8 mouse cellular contexts compared by ENCODE assay signal in the genomic region with DNA sequence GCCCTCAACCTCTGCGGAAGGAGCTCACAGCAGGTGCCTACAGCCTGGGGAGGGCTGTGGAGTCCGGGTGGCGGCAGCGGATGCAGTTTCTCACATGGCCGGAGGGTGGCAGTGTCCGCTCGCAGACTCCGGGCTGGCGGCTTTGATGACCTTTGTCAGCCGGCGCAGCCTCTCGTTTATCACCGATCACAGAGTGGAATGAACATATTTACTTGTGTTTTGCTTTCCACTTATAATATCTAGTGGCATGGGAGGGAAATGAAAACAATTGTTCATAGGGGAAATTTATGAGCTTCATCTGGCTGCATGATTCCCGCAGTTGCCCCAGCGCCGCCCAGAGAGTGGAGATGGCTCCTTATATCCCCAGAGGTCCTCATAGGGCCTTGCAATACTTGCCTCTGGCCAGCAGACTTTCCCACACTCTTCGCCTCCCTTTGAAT.
DNase-seq lines count a peak whose midpoint lies in the region; ATAC-seq and TF ChIP-seq lines count a peak whose summit lies in the region.

No protein-coding gene starts in this region.

- H3K27me3 ChIP-seq in embryonic facial prominence, embryonic 11.5 days (ENCODE audit: control insufficient read depth, insufficient read depth, low read length), result no peaks in the 10 kb centered on the region; the same call in 1 of the 2 replicates
- no peaks in the 10 kb centered on the region for H3K27me3 ChIP-seq in myocyte (ENCODE audit: control insufficient read depth, insufficient read depth, insufficient read length)
- H3K27me3 ChIP-seq in stomach, embryonic 16.5 days (ENCODE audit: control insufficient read depth, insufficient read depth, low read length), result no peaks in the 10 kb centered on the region

- 4% methylated on average over 17 of the region's 17 CpGs for WGBS in embryonic facial prominence, embryonic 11.5 days
- WGBS in stomach, embryonic 16.5 days, result 6% methylated on average over 17 of the region's 17 CpGs

- no peaks in the 10 kb centered on the region for H3K4me1 ChIP-seq in embryonic facial prominence, embryonic 11.5 days (ENCODE audit: control insufficient read depth, insufficient read depth, low read length)
- 0 out of 2 replicates have a peak, but pooled peaks cover 4% of the 10 kb centered on the region for H3K4me1 ChIP-seq in stomach, embryonic 16.5 days (ENCODE audit: control insufficient read depth, insufficient read depth, low read length)

- no peak for ATAC-seq in embryonic facial prominence, embryonic 11.5 days (replicated peaks; ENCODE audit: insufficient number of reproducible peaks, low FRiP score, low TSS enrichment, low read depth)
- no peak for ATAC-seq in stomach, embryonic 16.5 days (ENCODE audit: insufficient read depth, low FRiP score)

- no peaks in the 10 kb centered on the region for H3K9me3 ChIP-seq in embryonic facial prominence, embryonic 11.5 days (replicated peaks; ENCODE audit: control insufficient read depth, low read length)
- no peaks in the 10 kb centered on the region for H3K9me3 ChIP-seq in stomach, embryonic 16.5 days (replicated peaks; ENCODE audit: control insufficient read depth, low read length)

- H3K79me2 ChIP-seq in myocyte (ENCODE audit: control insufficient read depth, insufficient read depth), result no peaks in the 10 kb centered on the region

- H3K36me3 ChIP-seq in embryonic facial prominence, embryonic 11.5 days (replicated peaks; ENCODE audit: control insufficient read depth, insufficient read depth, low read depth, low read length), result no peaks in the 10 kb centered on the region
- H3K36me3 ChIP-seq in myocyte (ENCODE audit: control insufficient read depth, insufficient read depth), result no peaks in the 10 kb centered on the region
- H3K36me3 ChIP-seq in stomach, embryonic 16.5 days (ENCODE audit: control insufficient read depth, insufficient read depth, low read length), result no peaks in the 10 kb centered on the region

- no peak overlapping the region for H3K4me2 ChIP-seq in embryonic facial prominence, embryonic 11.5 days (ENCODE audit: low read depth, low read length)
- H3K4me2 ChIP-seq in myocyte (ENCODE audit: low read depth), result peak overlapping the region; percentile 66
- peak overlapping the region; percentile 31 for H3K4me2 ChIP-seq in stomach, embryonic 16.5 days (ENCODE audit: low read depth, low read length)

- TF ChIP-seq POLR2A in myocyte (IDR thresholded peaks at IDR 0.05; ENCODE audit: insufficient read length, low read depth), result no peak

- H3ac ChIP-seq in myocyte (ENCODE audit: control insufficient read depth, insufficient read length), result no peak overlapping the region

- DNase-seq in 3T3-L1 (ENCODE audit: low read depth, low spot score) (peak; percentile 42), liver (peak; percentile 54)
- peak; percentile 75 to 77 for DNase-seq in adrenal gland, postnatal 36 days
- DNase-seq in embryonic facial prominence, embryonic 11.5 days (ENCODE audit: low spot score), result peak; percentile 78
- DNase-seq in heart, adult 9 months (ENCODE audit: low spot score in 2 of 2), result peak; percentile 12 to 34
- peak; percentile 23 to 57 for DNase-seq in kidney, adult 8-10 months

- H3K4me3 ChIP-seq in embryonic facial prominence, embryonic 11.5 days (ENCODE audit: low read depth, low read length), result no peak overlapping the region
- no peak overlapping the region for H3K4me3 ChIP-seq in myocyte
- 0 out of 2 replicates have a peak overlapping the region, but pooled peaks have one; percentile 14 for H3K4me3 ChIP-seq in stomach, embryonic 16.5 days (replicated peaks; ENCODE audit: low read length)

- H3K9ac ChIP-seq in embryonic facial prominence, embryonic 11.5 days (replicated peaks; ENCODE audit: low read length), result no peak overlapping the region
- no peak overlapping the region for H3K9ac ChIP-seq in stomach, embryonic 16.5 days (ENCODE audit: low read length)

- no peak overlapping the region for H3K27ac ChIP-seq in embryonic facial prominence, embryonic 11.5 days (replicated peaks; ENCODE audit: low read depth, low read length)
- H3K27ac ChIP-seq in stomach, embryonic 16.5 days (ENCODE audit: low read length), result no peak overlapping the region

TF ChIP-seq in myocyte, 11 proteins besides CTCF, POLR2A, EP300 and RAD21:
- no peak for TF ChIP-seq MYOG (IDR thresholded peaks at IDR 0.05; ENCODE audit: control insufficient read depth in 1 of 3, insufficient read depth in 1 of 3, insufficient read length in 2 of 3, low read depth in 2 of 3)

Comparison
In these comparisons a context has a peak if more than half of its experiments do, and no peak if none do; other contexts are left out.
1. DNase-seq: peak in every context shown above with its lines; median percentile 78 in embryonic facial prominence, embryonic 11.5 days; 76 in adrenal gland, postnatal 36 days; 54 in liver; 42 in 3T3-L1; 40 in kidney, adult 8-10 months; 23 in heart, adult 9 months.